Mouse (Mus musculus): Measurements from ENCODE around the gene Scnm1.

- TF ChIP-seq EP300 (IDR thresholded peaks at IDR 0.05; ENCODE audit: low read depth) = no peak
- TF ChIP-seq CTCF (IDR thresholded peaks at IDR 0.05; ENCODE audit: low read depth) = 0 out of 2 replicates have a peak, but pooled peaks have one; percentile 19
These were observed 5.9 kb upstream of the Scnm1 start for GRCm38 (mm10) chr3:95139586-95140288.
